Comparison of ENCODE assay signal across 27 mouse cellular contexts in the genomic region with DNA sequence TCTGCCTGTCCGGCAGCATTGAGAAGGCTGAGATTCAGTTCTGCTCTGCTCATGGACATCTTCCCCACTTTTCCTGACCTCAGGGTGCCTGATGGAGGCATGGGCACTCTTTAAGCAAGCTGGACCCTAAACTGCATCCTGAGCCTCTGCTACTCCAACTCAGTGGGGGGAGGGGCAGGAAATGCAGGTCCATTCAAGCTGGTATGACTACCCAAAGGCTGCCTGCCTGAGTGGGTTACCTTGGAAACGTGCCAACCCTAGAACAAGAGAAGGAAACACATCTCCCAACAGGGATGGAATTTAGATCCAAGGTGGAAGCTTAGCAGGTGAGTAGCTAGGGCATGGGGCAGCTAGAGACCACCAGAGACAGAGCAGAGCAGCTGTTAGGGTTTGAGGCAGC. TPM values are rescaled to one million over a fixed set of nuclear protein-coding genes. Genes with fewer than 3 reads are reported as not detected.
DNase-seq lines count a peak whose midpoint lies in the region; ATAC-seq and TF ChIP-seq lines count a peak whose summit lies in the region.
"Had no signal": no experiment of that assay in that cellular context is flagged by ENCODE, and none has a peak within 500 bp of the region (broad histone marks: within the 10 kb centered on the region; RNA-seq: fewer than 3 reads in every experiment).

No protein-coding gene starts in this region.

- no peaks in the 10 kb centered on the region for H3K27me3 ChIP-seq in forebrain, embryonic 10.5 days (ENCODE audit: poor library complexity, severe bottlenecking)
- no peaks in the 10 kb centered on the region for H3K27me3 ChIP-seq in forebrain, embryonic 11.5 days (ENCODE audit: control insufficient read depth, insufficient read depth, low read length)
- H3K27me3 ChIP-seq in lung, embryonic 14.5 days (ENCODE audit: insufficient read depth, low read length), result no peaks in the 10 kb centered on the region
- no peaks in the 10 kb centered on the region for H3K27me3 ChIP-seq in testis, adult 2 months (ENCODE audit: control insufficient read depth, insufficient read depth, low read length)
- H3K27me3 ChIP-seq: embryonic facial prominence, embryonic 13.5 days; forebrain, embryonic 12.5 days; forebrain, embryonic 15.5 days; heart, embryonic 12.5 days; heart, embryonic 15.5 days; hindbrain, embryonic 13.5 days; Patski had no signal

- H3K36me3 ChIP-seq in forebrain, embryonic 10.5 days (replicated peaks), result no peaks in the 10 kb centered on the region
- no peaks in the 10 kb centered on the region for H3K36me3 ChIP-seq in forebrain, embryonic 11.5 days (ENCODE audit: control insufficient read depth, insufficient read depth, low read length)
- no peaks in the 10 kb centered on the region for H3K36me3 ChIP-seq in lung, embryonic 14.5 days (ENCODE audit: insufficient read depth)
- no peaks in the 10 kb centered on the region for H3K36me3 ChIP-seq in testis, adult 2 months (ENCODE audit: control insufficient read depth, insufficient read depth, low read length)
- H3K36me3 ChIP-seq: embryonic facial prominence, embryonic 13.5 days; forebrain, embryonic 12.5 days; forebrain, embryonic 15.5 days; G1E; heart, embryonic 12.5 days; heart, embryonic 15.5 days; hindbrain, embryonic 10.5 days; hindbrain, embryonic 13.5 days had no signal

- H3K4me3 ChIP-seq in forebrain, embryonic 10.5 days, result no peak overlapping the region
- H3K4me3 ChIP-seq in forebrain, embryonic 11.5 days (ENCODE audit: low read depth, low read length), result no peak overlapping the region
- no peak overlapping the region for H3K4me3 ChIP-seq in lung, embryonic 14.5 days (ENCODE audit: low read depth, low read length)
- H3K4me3 ChIP-seq in testis, adult 2 months (ENCODE audit: control insufficient read depth, low read depth, low read length), result peak overlapping the region; percentile 46
- H3K4me3 ChIP-seq: embryonic facial prominence, embryonic 13.5 days; forebrain, embryonic 12.5 days; forebrain, embryonic 15.5 days; heart, embryonic 12.5 days; heart, embryonic 15.5 days; hindbrain, embryonic 10.5 days; hindbrain, embryonic 13.5 days had no signal

- DNase-seq in forebrain, embryonic 10.5 days (ENCODE audit: extremely low spot score, low spot score), result no peak
- no peak for DNase-seq in forebrain, embryonic 11.5 days (ENCODE audit: low spot score)
- peak; percentile 45 for DNase-seq in lung, embryonic 14.5 days
- no peak for DNase-seq in lung, postnatal 25 days (ENCODE audit: low spot score)
- DNase-seq in testis, postnatal 14 days (ENCODE audit: low spot score), result no peak
- DNase-seq: adrenal gland, postnatal 10 days; adrenal gland, postnatal 36 days; B cell, adult 2 months; cerebellum, adult 11 months; cerebellum, adult 2 months; cerebellum, adult 9-11 months; cerebellum, postnatal 25 days; gastrocnemius, postnatal 25 days; heart, adult 18-20 months; heart, postnatal 10 days; heart, postnatal 36 days had no signal

- H3K4me2 ChIP-seq in forebrain, embryonic 11.5 days (ENCODE audit: low read depth, low read length, severe bottlenecking), result no peak overlapping the region
- H3K4me2 ChIP-seq in lung, embryonic 14.5 days, result no peak overlapping the region
- H3K4me2 ChIP-seq: embryonic facial prominence, embryonic 13.5 days; forebrain, embryonic 12.5 days; forebrain, embryonic 15.5 days; heart, embryonic 12.5 days; heart, embryonic 15.5 days; hindbrain, embryonic 13.5 days had no signal

- no peaks in the 10 kb centered on the region for H3K9me3 ChIP-seq in forebrain, embryonic 10.5 days
- no peaks in the 10 kb centered on the region for H3K9me3 ChIP-seq in forebrain, embryonic 11.5 days (ENCODE audit: control insufficient read depth, low read length)
- H3K9me3 ChIP-seq in lung, embryonic 14.5 days (ENCODE audit: low read depth, low read length), result no peaks in the 10 kb centered on the region
- H3K9me3 ChIP-seq: embryonic facial prominence, embryonic 13.5 days; forebrain, embryonic 12.5 days; forebrain, embryonic 15.5 days; G1E; heart, embryonic 12.5 days; heart, embryonic 15.5 days; hindbrain, embryonic 10.5 days; hindbrain, embryonic 13.5 days had no signal

- H3K4me1 ChIP-seq in forebrain, embryonic 10.5 days, result peaks cover 11% of the 10 kb centered on the region
- 0 out of 2 replicates have a peak, but pooled peaks cover 2% of the 10 kb centered on the region for H3K4me1 ChIP-seq in forebrain, embryonic 11.5 days (replicated peaks; ENCODE audit: control insufficient read depth, insufficient read depth, low read length)
- H3K4me1 ChIP-seq in lung, embryonic 14.5 days (ENCODE audit: insufficient read depth), result no peaks in the 10 kb centered on the region
- H3K4me1 ChIP-seq in testis, adult 2 months (ENCODE audit: control insufficient read depth, insufficient read depth, low read length), result no peaks in the 10 kb centered on the region
- H3K4me1 ChIP-seq: heart, embryonic 12.5 days; heart, embryonic 15.5 days had no signal

- no peak for ATAC-seq in forebrain, embryonic 11.5 days (replicated peaks; ENCODE audit: low FRiP score)
- no peak; the same call in 1 of the 2 replicates for ATAC-seq in lung, embryonic 14.5 days (ENCODE audit: insufficient read depth)
- ATAC-seq: forebrain, embryonic 15.5 days; hindbrain, embryonic 16.5 days; Patski had no signal

- TF ChIP-seq CTCF in lung, embryonic 14.5 days (IDR thresholded peaks at IDR 0.05; ENCODE audit: low read depth), result no peak
- TF ChIP-seq CTCF in testis, adult 2 months (IDR thresholded peaks at IDR 0.05; ENCODE audit: control insufficient read depth, insufficient read depth, insufficient replicate concordance, low read depth, low read length), result no peak

- no peak for TF ChIP-seq POLR2A in testis, adult 2 months (IDR thresholded peaks at IDR 0.05; ENCODE audit: control insufficient read depth, low read depth, low read length)

- 71% methylated on average over 2 of the region's 2 CpGs for WGBS in forebrain, embryonic 10.5 days
- WGBS in forebrain, embryonic 11.5 days, result 66% methylated on average over 2 of the region's 2 CpGs
- WGBS in lung, embryonic 14.5 days, result 69% methylated on average over 2 of the region's 2 CpGs

- peak overlapping the region; percentile 48; the same call in 1 of the 2 replicates for H3K27ac ChIP-seq in forebrain, embryonic 10.5 days
- no peak overlapping the region for H3K27ac ChIP-seq in forebrain, embryonic 11.5 days (ENCODE audit: low read depth, low read length)
- no peak overlapping the region for H3K27ac ChIP-seq in lung, embryonic 14.5 days (ENCODE audit: low read depth)
- H3K27ac ChIP-seq in testis, adult 2 months (ENCODE audit: control insufficient read depth, insufficient read depth, low read depth, low read length), result no peak overlapping the region
- H3K27ac ChIP-seq: embryonic facial prominence, embryonic 13.5 days; forebrain, embryonic 12.5 days; forebrain, embryonic 15.5 days; heart, embryonic 15.5 days; hindbrain, embryonic 10.5 days; hindbrain, embryonic 13.5 days had no signal

- H3K9ac ChIP-seq in forebrain, embryonic 11.5 days (ENCODE audit: low read length), result no peak overlapping the region
- H3K9ac ChIP-seq in lung, embryonic 14.5 days, result no peak overlapping the region
- H3K9ac ChIP-seq: embryonic facial prominence, embryonic 13.5 days; forebrain, embryonic 12.5 days; forebrain, embryonic 15.5 days; heart, embryonic 12.5 days; heart, embryonic 15.5 days; hindbrain, embryonic 13.5 days had no signal

RNA-seq across cellular contexts. Expression of a gene that starts 34.7 kb away (rescaled TPM):
- 95.2 and 99.2 TPM in 2 replicates for polyA plus RNA-seq in forebrain, embryonic 10.5 days (2016; fragmentation: Nextera tagmentation; extraction: Ambion mirVana)
- polyA plus RNA-seq in forebrain, embryonic 11.5 days (2014; fragmentation: Nextera tagmentation; extraction: Ambion mirVana), result 139 and 154 TPM in 2 replicates
- 36.3 and 42.4 TPM in 2 replicates for polyA plus RNA-seq in lung, embryonic 14.5 days (2014; fragmentation: Nextera tagmentation; extraction: Ambion mirVana)
- polyA plus RNA-seq in testis, adult 2 months (2012; rRNA removed), result 1.9 and 2.8 TPM in 2 replicates
- polyA plus RNA-seq: G1E had no signal

RNA-seq across cellular contexts. Expression of a gene that starts 36.5 kb away (rescaled TPM):
- polyA plus RNA-seq in forebrain, embryonic 10.5 days (2016; fragmentation: Nextera tagmentation; extraction: Ambion mirVana), result 0.34 and 0.90 TPM in 2 replicates
- 1.5 and 1.8 TPM in 2 replicates for polyA plus RNA-seq in forebrain, embryonic 11.5 days (2014; fragmentation: Nextera tagmentation; extraction: Ambion mirVana)
- polyA plus RNA-seq in lung, embryonic 14.5 days (2014; fragmentation: Nextera tagmentation; extraction: Ambion mirVana), result 0.20 and 0.41 TPM in 2 replicates
- polyA plus RNA-seq in testis, adult 2 months (2012; rRNA removed), result 50.5 and 53.4 TPM in 2 replicates

RNA-seq across cellular contexts. Expression of a gene that starts 40.6 kb away (rescaled TPM):
- polyA plus RNA-seq in forebrain, embryonic 10.5 days (2016; fragmentation: Nextera tagmentation; extraction: Ambion mirVana), result 14.3 and 14.8 TPM in 2 replicates
- 16.0 and 19.0 TPM in 2 replicates for polyA plus RNA-seq in forebrain, embryonic 11.5 days (2014; fragmentation: Nextera tagmentation; extraction: Ambion mirVana)
- 6.9 and 8.9 TPM in 2 replicates for polyA plus RNA-seq in lung, embryonic 14.5 days (2014; fragmentation: Nextera tagmentation; extraction: Ambion mirVana)
- 5.7 TPM in 2 replicates for polyA plus RNA-seq in testis, adult 2 months (2012; rRNA removed)

RNA-seq across cellular contexts. Expression of a gene that starts 44.4 kb away (rescaled TPM):
- polyA plus RNA-seq in forebrain, embryonic 10.5 days (2016; fragmentation: Nextera tagmentation; extraction: Ambion mirVana), result 21.2 and 22.7 TPM in 2 replicates
- 27.4 and 31.8 TPM in 2 replicates for polyA plus RNA-seq in forebrain, embryonic 11.5 days (2014; fragmentation: Nextera tagmentation; extraction: Ambion mirVana)
- 34.8 and 43.3 TPM in 2 replicates for polyA plus RNA-seq in lung, embryonic 14.5 days (2014; fragmentation: Nextera tagmentation; extraction: Ambion mirVana)
- 88.8 and 99.3 TPM in 2 replicates for polyA plus RNA-seq in testis, adult 2 months (2012; rRNA removed)

Comparison
In these comparisons a context has a peak if more than half of its experiments do, and no peak if none do; other contexts are left out.
1. RNA of a gene that starts 36.5 kb away (polyA plus RNA-seq): 50.5 to 53.4 TPM in testis, adult 2 months; 1.5 to 1.8 TPM in forebrain, embryonic 11.5 days, 0.34 to 0.90 TPM in forebrain, embryonic 10.5 days and 0.20 to 0.41 TPM in lung, embryonic 14.5 days; every median in the first group is over 10 times any median in the second.